Mouse (Mus musculus) B cell, adult (primary cell): ENCODE measurements around the gene Lypd5. TPM values are rescaled to one million over a fixed set of nuclear protein-coding genes. Genes with fewer than 3 reads are reported as not detected.

Source experiments
- total RNA-seq: library from RNA; stranded (reverse); gene quantifications from 4 replicates; pipeline ENCODE4 v1.2.4, GENCODE M21; 2023; ENCODE audit not compliant: inconsistent age

Lypd5 gene
- total RNA-seq = not detected in 4 replicates

GRCm38 (mm10) chr7:24348896-24349295 lies at the start of gene Lypd5:
TSS of gene Lypd5 (plus strand) at chr7:24349196.

GRCm38 (mm10) chr7:24300771-24301282 lies 48.2 kb upstream of the Lypd5 start, which contains the start of gene Zfp61:
TSS of gene Zfp61 (minus strand) at chr7:24301232.

DNA sequence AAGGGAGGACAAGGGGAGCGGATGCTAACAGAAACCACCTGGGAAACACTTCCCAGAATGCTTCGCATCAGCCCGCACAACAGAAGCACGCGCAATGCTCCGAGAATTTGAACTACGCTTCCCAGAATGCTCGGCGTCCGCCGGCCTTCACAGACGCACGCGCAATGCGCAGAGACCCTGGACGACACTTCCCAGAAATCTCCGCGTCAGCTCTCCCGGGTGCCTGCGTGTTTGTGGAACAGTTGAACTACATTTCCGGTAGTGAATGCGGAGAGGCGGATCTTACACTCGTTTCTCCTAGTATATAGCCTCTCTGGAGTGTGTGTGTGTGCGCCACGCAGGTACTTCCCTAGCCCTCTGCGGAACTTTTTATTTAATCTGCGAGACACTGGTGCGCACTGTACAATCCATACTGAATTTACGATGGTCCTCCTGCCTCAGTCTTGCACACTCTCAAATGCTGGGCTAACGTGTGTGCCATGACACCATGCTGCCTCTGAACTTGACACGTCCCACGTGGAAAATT lies 32.4 kb upstream of the Lypd5 start, which contains the start of gene Zfp94:
Zfp94 (minus strand) TSS at position 100 of the 526 bp plus-strand sequence.

DNA sequence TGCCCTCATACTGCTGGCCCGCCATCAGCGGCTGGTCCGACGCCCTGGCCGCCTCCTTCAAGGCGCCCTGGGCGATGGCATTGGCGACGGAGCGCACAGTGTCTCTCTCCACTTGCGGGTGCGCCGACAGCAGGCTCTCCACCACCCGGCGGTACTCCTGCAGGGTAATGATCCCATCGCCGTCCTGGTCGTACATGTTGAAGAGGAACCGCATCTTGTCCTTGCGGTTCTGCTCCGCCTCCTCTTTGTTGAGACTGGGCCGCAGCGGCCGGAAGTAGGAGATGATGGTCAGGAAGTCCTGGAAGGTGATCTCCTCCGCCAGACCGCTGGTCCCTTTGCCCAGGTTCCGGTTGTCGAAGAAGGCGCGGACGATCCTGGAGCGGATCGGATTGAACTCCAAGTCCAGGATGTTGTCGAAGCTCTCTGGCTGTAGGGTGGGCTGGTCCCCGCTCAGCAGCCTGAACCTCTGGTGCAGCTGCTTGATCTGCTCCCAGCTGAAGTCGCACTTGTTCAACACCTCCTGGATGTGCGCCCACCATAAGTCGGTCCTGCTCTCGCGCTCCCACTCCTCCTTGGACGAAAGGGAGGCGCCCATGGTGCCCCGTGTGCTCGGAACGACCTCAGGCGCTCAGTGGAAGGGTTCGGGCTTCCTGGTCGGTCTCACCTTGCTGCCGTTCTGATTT lies 15.6 kb upstream of the Lypd5 start, which contains the start of gene Tescl:
Tescl (minus strand) TSS at position 633 of the 683 bp plus-strand sequence.

GRCm38 (mm10) chr7:24369731-24370541 lies 20.9 kb downstream of the Lypd5 start, which contains the start of gene Kcnn4:
TSS of gene Kcnn4 (plus strand) at chr7:24370263.

GRCm38 (mm10) chr7:24399256-24400081 lies 50.5 kb downstream of the Lypd5 start, which contains the start of gene Smg9:
TSS of gene Smg9 (plus strand) at chr7:24399619.

Other genes starting within 250 kb of the Lypd5 start
- 3.1 to 3.9 TPM (median 3.5 TPM) in 4 replicates for gene Zfp112, start 236.9 kb upstream of the Lypd5 start, total RNA-seq
- 5.8 to 8.7 TPM (median 6.4 TPM) in 4 replicates for gene Zfp235, start 215.0 kb upstream of the Lypd5 start, total RNA-seq
- 0.16 TPM in 1 of 4 replicates, not detected in the others for gene Zfp114, start 174.1 kb upstream of the Lypd5 start, total RNA-seq
- 0.09 TPM in 1 of 4 replicates, not detected in the others for gene Zfp111, start 137.8 kb upstream of the Lypd5 start, total RNA-seq
- gene Zfp109, start 111.6 kb upstream of the Lypd5 start, total RNA-seq = 1.3 to 2.2 TPM (median 1.7 TPM) in 4 replicates
- 0.22 to 0.27 TPM in 2 of 4 replicates, not detected in the others for gene Zfp108, start 94.4 kb upstream of the Lypd5 start, total RNA-seq
- gene Zfp93, start 78.8 kb upstream of the Lypd5 start, total RNA-seq = 0.18 to 1.6 TPM in 2 of 4 replicates, not detected in the others
- 5.2 to 10.8 TPM (median 7.3 TPM) in 4 replicates for gene Zfp61, start 48.0 kb upstream of the Lypd5 start, total RNA-seq
- gene Zfp94, start 32.5 kb upstream of the Lypd5 start, total RNA-seq = 7.5 to 10.9 TPM (median 9.4 TPM) in 4 replicates
- gene Tescl, start 15.3 kb upstream of the Lypd5 start, total RNA-seq = not detected in 4 replicates
- gene Kcnn4, start 21.1 kb downstream of the Lypd5 start, total RNA-seq = 3.6 to 6.1 TPM (median 4.8 TPM) in 4 replicates
- 69.8 to 79.7 TPM (median 77.4 TPM) in 4 replicates for gene Smg9, start 50.4 kb downstream of the Lypd5 start, total RNA-seq
- gene Irgc1, start 103.1 kb downstream of the Lypd5 start, total RNA-seq = 5.0 to 7.5 TPM (median 6.1 TPM) in 4 replicates
- 535 to 734 TPM (median 595 TPM) in 4 replicates for gene Plaur, start 113.3 kb downstream of the Lypd5 start, total RNA-seq
- gene Cadm4, start 132.8 kb downstream of the Lypd5 start, total RNA-seq = 0.78 to 3.1 TPM (median 1.9 TPM) in 4 replicates
- 1.4 to 2.2 TPM (median 1.7 TPM) in 4 replicates for gene Zfp428, start 157.8 kb downstream of the Lypd5 start, total RNA-seq
- gene AC161166.1, start 163.3 kb downstream of the Lypd5 start, total RNA-seq = not detected in 4 replicates
- 22.3 to 27.3 TPM (median 24.2 TPM) in 4 replicates for gene Irgq, start 181.5 kb downstream of the Lypd5 start, total RNA-seq
- gene Pinlyp, start 196.9 kb downstream of the Lypd5 start, total RNA-seq = 0.87 TPM in 1 of 4 replicates, not detected in the others
- gene Xrcc1, start 197.1 kb downstream of the Lypd5 start, total RNA-seq = 85.4 to 92.1 TPM (median 88.0 TPM) in 4 replicates
- gene Ethe1, start 238.3 kb downstream of the Lypd5 start, total RNA-seq = 9.0 to 13.0 TPM (median 12.0 TPM) in 4 replicates
- 0.18 to 0.22 TPM in 2 of 4 replicates, not detected in the others for gene Zfp575, start 238.4 kb downstream of the Lypd5 start, total RNA-seq